Mouse (Mus musculus) lung, postnatal 36 days (tissue): ENCODE measurements around the gene Cfap58.

Experiments used
- DNase-seq: peaks from one replicate; pipeline ENCODE4 v3.0.0; 2022; ENCODE audit warnings: mixed read lengths

The Cfap58 gene

DNA sequence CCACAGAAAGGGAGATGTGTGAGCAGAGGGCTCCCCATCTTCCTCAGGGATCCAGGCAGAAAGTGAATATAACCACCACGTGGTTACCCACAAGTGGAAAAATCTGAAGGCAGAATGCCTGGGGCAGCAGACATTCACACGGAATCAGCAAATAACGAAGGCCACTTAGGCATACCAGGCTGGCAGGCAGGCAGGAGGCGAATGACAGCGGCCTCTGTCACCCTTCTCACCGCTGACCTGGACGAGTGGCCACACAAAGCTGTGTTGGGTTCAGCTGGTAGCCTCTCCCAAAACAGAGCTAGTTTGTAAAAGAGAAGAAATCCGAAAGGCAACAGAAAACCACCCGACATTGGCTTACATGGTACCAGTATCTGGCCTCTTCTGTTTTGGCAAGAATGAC, 19.5 kb upstream of the Cfap58 start:
- peak; percentile 33 for DNase-seq

DNA sequence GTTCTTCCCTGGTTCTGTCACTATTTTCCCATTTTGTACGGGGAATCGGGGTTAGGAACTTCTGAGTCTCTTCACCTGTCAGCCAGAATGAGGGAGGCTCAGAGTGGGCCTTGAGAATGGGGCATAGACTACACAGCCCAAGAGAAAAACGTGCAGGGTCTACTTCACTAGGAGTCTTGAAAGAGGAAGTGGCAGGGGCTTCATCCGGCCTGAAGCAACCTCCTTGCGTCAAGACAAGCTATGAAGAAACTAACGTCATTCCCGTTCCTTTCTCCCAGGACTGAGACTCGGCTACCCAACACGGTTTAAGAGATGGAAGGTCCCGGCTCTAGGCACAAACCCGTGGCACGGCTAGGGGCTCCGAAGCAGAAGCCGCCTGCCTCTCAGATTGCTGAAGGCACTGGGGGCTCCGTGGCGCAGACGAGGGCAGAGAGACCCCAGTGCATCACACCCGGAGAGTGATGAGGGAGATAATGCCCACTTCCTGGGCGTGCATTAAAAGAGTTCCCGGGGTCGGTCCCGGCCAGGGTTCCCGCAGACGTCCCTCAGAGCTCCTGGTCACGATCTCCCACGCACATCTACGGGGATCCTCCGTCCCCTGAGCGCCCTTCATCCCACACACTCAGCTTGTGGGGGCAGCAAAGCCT, 18.9 kb upstream of the Cfap58 start:
- peak; percentile 50 for DNase-seq

- DNase-seq: peak; percentile 95
These were observed 18.1 kb upstream of the Cfap58 start, which contains the start of the genes Cfap43 and Itprip for GRCm38 (mm10) chr19:47919126-47919965. TSS of gene Cfap43 (minus strand) at chr19:47919287. TSS of gene Itprip (minus strand) at chr19:47919299.

DNA sequence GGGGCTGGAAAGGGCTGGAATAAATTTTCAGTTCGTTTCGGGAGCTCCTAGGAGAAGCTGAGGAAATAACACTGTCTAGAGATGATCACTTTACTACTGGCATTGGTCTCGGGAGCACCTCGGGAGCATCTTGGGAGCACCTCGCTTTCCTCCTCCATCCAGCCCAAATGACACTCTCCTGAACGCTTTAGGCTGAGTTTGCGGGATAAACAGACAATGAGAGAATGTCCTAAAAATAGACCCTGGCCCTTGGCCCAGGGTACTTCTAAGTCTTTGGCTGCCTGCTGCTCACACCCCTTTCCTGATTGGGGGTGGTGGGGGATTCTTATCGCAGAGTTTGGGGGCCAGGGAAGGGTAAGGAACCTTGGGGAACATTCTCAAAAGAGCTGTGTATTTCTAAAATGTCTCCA, 17.5 kb upstream of the Cfap58 start:
- peak; percentile 77 for DNase-seq

DNA sequence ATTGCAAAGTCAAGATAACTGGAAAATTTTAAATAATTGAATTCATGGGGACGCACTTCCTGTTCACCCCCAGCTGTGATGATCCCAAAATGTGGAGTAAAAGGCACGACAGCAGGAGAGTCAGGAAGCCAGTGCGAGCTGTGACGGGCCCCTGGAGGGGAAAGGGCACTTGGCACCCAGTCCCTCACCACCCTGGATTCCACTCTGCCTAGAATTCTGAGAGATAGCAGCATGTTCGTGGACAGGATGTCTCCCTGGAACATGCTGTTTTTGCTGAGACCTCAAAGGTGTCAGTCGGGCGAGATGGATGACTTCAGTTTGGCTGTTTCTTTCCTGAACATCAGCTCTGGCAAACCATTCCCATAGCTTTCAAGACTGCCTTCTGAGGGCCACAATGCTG, 11.7 kb upstream of the Cfap58 start:
- no peak for DNase-seq

GRCm38 (mm10) chr19:47927032-47927431, 10.4 kb upstream of the Cfap58 start:
- no peak for DNase-seq

- DNase-seq: peak; percentile 87
These were observed 8.4 kb upstream of the Cfap58 start for GRCm38 (mm10) chr19:47929043-47929442.

GRCm38 (mm10) chr19:47931982-47932638, 5.4 kb upstream of the Cfap58 start:
- DNase-seq: peak; percentile 74

GRCm38 (mm10) chr19:47934146-47934545, 3.3 kb upstream of the Cfap58 start:
- no peak for DNase-seq

DNA sequence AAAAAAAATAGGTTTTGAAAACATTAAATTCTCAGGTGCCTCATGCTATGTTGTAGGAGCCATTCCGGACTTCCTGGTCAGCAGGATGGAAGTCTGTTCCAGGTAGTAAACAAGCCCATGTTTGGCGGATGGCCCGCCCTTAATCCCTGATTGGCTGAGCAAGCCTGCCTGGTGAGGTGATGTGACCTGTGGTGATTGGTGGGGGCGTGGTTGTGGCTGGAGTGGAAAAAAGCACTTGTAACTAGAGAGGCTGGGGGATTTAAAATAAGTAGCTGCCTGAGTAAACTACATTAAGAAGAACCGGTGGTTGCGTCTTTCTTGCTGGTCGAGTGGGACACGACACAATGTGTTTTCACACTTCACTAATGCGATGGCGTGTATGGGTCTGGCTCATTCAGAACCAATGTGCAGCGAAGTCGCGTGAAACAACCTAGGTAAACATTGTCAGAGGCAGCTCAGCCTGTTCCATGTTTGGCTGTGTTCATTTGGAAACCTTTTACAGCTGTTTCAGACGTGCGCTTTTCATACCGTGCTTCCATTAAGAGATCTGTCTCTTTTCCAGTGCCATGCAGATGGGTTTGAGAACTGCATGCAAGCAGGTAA, 2.7 kb upstream of the Cfap58 start:
- DNase-seq: peak; percentile 67

DNA sequence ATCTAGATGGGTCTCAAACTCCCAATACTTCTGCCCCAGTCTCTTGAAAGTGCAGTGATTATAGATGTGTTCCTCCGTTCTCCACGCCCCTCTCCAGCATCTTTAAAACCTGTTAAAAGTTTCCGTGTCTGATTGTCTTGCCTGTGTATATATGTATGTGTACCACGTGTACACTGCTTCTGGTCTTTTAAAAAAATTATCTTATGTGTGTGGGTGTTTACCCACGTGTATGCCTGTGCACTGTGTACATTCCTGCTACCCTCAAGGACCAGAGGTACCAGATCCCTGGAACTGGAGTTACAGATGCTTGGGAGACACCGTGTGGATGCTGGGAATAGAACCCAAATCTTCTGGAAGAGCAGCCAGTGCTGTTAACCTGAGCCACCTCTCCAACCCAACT, 1.9 kb upstream of the Cfap58 start:
- no peak for DNase-seq

DNA sequence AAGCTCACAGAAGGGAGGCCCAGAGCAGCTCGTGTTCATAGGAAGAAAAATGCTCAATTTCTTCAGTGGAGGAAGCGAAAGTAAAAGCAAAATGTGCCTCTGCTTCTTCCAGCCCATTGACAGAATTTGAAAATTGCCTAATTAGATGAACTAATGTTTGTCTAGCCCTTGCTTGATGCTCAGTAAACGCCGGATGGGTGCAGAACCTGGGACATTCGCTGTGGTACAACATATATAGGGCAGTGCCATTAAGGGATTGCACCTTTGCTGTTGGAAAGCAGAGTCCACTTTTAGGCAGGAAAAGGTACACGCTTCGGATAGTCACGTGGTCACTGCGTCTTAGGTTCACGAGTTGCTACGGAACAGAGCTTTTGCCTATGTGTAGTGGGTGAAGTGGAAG, 985 bp upstream of the Cfap58 start:
- no peak for DNase-seq

DNA sequence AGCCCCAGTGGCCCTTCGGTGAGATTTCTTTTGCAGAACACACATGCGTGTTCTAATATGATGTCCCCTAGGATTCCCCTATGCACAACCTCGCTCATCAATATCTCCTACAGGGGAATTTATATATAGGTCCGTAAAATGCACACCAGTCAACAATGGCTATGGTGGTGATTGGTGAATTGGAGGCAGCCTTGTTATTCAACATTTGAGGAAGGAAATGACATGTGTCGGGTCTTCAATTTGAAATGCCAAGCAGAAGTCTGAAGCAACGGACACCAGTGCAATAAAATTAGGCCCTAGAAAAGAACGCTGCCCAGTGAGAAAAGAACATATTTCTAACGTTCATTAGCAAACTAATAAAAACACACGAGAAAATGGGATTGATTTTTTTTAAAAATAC, 537 bp upstream of the Cfap58 start:
- DNase-seq: no peak

GRCm38 (mm10) chr19:47939361-47939760, 1.9 kb downstream of the Cfap58 start:
- DNase-seq: no peak

DNA sequence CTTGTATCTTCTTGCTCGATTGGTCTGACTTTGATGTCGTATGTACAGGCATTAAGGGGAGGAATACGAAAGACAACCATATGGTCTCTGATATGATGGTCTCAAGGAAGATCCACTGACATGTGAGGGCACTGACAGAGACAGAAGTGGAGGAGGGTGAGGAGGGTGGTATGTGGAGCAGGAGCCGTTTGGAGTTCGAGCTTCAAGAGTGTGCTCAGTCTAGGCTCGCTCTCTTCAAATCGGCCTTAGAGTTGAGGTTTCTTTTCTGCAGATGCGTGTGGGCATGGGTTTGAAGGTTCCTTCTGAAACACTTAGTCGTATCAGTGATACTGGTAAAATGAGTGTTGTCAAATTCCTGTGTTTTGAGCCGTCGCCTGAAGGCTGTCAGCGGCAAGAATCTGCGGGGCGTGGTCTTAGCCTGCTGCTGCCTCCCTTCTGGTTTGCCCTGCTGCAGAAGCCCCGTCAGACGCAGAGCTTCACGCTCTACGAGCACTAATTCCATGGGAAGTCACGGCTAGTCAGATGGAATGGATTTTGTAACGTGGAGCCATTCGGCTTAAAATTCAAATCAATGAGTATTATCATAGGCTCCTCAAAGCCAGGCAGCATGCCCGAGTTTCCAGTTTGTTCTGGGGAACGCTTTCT, 9.5 kb downstream of the Cfap58 start:
- no peak for DNase-seq

DNA sequence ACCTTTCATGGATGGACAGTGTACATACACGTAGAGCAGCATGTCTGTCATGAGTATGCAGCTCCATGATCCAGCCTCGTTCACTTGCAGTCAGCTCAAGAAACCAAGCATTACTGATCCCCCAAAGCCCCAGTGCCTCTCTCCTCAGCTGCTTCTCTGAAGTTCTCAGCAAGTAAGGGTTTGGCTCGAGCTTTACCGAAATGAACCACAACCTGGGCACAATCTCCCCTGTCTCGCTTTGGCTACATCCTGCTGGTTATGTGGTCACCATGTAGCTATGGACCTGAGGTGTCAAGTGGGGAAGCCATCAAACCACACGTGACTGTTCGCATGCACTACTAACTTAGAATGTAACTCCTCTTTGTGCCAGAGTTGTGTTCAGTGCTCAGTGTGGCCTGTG, 13.5 kb downstream of the Cfap58 start:
- no peak for DNase-seq

GRCm38 (mm10) chr19:47953169-47953568, 15.7 kb downstream of the Cfap58 start:
- no peak for DNase-seq

DNA sequence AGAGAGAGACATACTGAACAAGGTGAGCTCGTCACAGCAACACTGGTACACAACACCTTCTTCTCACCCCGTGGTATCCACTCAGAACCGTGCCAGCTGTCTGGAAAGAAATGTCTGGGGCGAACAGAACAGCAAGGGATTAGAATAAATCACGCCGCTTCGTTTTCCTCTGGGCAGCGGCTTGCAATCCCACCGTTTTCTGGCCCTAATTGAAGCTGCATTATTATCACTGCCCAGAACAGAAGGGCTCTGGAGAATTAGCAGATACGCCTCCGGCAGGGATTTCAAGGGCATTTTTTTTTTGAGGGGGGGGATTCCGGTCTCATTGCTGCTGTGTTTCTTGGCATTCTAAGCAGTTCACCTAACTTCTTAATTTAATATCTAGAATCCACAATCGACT, 20.7 kb downstream of the Cfap58 start:
- DNase-seq: no peak

DNA sequence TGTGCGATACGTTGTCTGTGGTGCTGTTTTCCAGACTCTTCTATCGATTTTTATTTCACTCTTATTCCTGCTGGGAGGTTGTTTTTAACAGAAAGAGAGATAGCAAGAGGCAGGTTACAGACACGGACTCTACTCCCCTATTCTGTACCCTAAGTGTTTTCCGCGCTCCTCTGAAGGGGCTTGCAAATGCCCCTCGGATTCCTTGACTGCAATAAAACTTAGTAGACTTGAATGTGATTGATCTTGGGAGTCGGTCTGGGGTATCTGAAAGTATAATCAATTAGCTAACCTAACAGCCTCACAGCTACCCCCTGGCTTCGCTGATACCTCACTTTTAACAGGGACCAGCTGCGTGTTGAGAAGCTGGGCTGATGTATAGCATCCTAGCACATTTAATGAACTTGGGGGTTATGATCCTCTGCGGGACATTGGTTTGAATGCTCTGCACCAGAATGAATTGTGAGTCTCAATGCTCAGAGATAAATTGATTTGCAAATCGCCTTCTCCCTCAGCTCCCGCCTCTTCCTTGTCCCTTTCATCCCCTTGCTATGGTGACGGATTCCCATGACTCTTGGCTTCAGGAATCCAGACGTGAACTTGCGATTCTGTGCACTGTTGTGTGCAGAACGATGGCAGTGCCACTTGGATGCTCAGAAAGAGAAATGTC, 31.7 kb downstream of the Cfap58 start:
- no peak for DNase-seq

DNA sequence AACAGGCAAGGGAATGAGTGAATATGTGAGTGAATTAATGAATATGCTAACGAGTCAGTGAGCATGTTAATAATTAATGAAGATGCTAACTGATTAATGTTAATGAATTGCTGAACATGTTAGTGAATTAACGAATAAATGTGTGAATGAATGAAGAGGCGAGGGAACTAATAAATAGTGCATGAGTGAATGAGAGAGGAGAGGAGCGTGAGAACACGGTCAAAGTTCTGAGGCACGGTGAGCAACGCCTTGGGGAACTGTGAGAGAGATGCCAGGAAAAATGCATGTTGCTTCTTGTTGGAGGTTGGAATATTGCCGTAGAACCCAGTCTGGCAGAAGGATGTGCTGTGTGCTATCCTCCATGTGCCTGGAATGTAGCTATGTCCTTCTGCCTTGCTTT, 33.6 kb downstream of the Cfap58 start:
- no peak for DNase-seq

- no peak for DNase-seq
These were observed 40.7 kb downstream of the Cfap58 start for GRCm38 (mm10) chr19:47978109-47978701.

- no peak for DNase-seq
These were observed 42.0 kb downstream of the Cfap58 start for GRCm38 (mm10) chr19:47979446-47979845.
